Mouse (Mus musculus): ENCODE measurements around the gene Parvb.
A peak's percentile ranks its signal among the peaks of the same experiment; 100 is the strongest.

Gene Parvb

GRCm38 (mm10) chr15:84294391-84294790, 62.5 kb downstream of the Parvb start:
- no peak for DNase-seq (ENCODE audit: low read depth)

DNA sequence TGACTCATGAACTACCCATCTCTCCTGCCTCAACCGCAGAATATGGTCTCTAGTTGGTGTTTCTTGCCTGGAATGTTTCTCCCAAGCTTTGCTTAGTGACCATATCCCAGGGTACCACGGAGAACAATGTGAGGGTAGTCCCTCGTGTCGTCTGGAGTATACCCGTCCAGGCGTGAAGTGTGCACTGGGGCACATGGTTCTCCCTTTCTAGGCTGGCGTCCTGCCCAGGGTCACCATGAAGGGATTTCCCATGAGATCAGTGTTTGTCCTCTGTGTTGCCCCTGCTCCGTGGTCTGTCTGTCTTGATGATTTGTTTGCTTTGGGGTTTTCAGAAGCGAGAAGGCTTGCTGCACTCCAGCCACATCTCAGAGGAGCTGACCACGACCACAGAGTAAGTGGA, 63.4 kb downstream of the Parvb start:
- no peak for DNase-seq (ENCODE audit: low read depth)

- no peak for DNase-seq (ENCODE audit: low read depth)
These were observed 65.6 kb downstream of the Parvb start for GRCm38 (mm10) chr15:84297454-84297853.

DNA sequence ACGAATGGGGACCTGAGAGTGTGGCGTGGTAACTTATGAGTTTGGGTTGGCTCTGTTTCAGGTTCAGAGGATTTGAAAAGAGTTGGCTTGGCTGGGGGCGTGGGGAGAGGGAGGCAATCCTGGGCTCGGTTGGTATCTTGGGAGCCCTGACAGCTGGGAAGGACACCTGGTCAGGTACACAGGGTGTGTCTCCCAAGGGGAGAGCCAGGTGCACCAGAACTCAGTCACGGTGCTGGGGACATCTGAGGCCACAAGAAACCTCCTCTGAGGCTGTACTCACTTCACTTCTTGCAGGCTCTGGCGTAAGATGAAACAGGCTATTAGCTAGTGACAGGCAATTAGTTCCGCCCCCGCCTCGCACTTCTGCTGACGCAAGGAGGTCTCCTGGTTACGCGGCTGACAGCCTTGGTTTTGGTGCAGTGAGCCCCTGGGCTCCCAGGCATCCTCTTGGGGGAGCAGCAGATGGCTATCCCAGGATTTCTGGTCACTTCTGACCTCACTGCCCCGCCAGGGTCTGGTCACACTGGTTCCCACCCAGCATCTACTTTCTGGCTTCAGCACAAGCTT, 67.0 kb downstream of the Parvb start:
- no peak for DNase-seq (ENCODE audit: low read depth)

DNA sequence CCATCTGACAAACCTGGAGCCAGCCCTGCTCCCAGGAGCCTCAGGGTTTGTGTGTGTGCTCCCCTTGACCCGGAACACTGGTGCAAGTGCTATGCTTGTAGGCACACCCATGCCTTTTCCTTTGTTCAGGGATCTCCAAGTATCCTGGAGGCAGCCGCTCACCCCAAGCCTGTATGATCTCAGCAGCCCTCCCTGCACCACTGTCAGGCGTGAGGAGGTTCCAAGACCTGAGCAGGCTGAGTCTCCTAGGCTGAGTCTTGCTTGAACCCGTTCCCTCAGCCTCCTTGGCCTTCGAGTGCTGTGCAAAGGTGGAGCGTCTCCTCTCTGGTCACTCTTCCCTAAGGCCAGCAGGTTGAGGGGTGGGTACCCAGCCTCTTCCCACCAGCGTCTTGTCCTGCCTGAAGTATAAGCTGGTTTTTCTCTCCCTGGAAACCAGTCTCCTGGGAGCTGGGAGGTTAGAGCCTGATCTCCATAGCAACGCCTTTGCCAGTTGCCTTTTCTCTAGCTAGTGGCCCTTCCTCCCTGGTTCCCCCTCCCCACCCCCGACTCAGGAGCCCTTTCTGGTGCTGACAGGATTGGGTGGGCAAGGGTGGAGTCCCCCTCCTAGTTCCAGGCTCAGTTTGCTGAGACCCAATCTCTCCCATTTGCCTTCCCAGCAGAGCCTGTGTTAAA, 68.0 kb downstream of the Parvb start:
- no peak for DNase-seq (ENCODE audit: low read depth)

- DNase-seq (ENCODE audit: low read depth) = no peak
These were observed 68.7 kb downstream of the Parvb start for GRCm38 (mm10) chr15:84300591-84300990.

GRCm38 (mm10) chr15:84301026-84301425, 69.2 kb downstream of the Parvb start:
- DNase-seq (ENCODE audit: low read depth) = no peak

DNA sequence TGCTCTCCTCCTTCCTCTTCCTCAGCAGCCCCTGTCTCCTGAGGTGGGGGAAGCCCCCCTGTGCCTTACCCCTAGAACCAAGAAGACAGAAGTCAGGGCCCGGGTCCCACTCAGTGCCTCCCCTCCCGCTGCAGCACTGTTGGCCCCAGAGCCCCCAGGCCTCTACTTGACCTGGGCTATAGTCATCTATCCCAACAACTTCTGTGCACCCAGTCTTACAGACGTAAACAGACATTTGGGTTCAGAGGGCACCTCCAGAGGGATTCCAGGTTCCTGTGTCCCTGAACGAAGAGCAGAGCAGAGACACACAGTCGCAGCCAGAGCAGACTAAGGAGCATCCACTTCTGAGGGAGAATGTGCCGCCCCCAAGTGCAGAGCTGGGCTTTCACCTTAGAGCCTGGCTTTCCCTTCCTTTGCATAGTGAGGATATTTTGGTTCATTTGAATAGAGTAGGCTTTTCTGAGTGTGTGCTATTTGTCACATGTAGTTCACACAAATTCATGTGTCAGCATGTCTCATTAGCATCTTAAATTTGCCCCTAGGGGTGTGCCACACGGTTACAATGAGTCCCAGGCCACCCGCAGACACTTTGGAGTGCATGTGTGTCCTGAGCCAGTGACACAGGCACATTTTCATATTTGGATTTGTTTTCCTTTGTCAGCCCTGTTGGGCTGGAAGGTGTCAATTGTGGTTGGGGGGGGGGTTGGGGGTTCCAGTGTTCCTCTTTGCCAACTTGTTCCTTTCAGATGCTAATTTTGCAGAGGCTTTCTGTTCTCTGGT, 70.0 kb downstream of the Parvb start:
- no peak for DNase-seq (ENCODE audit: low read depth)

DNA sequence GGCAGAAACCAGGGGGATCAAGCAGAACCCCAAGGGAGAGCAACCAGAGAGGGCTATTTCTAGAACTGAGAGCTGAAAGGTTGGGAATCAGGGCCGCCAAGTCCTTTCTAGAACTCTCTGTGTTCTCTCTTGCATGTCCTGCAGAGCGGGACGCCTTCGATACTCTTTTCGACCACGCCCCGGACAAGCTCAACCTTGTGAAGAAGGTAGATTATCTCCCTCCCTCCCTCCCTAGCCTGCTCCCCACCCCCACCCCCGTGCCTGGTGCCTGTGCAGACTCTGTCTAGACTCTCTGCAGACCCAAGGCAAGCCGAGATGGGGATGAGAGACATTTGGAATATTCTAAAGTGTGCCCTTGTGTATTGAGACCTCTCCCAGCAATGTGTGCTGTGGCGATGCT, 71.4 kb downstream of the Parvb start:
- DNase-seq (ENCODE audit: low read depth) = no peak

- no peak for DNase-seq (ENCODE audit: low read depth)
These were observed 73.5 kb downstream of the Parvb start for GRCm38 (mm10) chr15:84305333-84305732.

GRCm38 (mm10) chr15:84310271-84310670, 78.4 kb downstream of the Parvb start:
- no peak for DNase-seq (ENCODE audit: low read depth)

- peak; percentile 54 for DNase-seq (ENCODE audit: low read depth)
These were observed 79.6 kb downstream of the Parvb start for GRCm38 (mm10) chr15:84311295-84312085.

GRCm38 (mm10) chr15:84312878-84313565, 81.2 kb downstream of the Parvb start:
- no peak for DNase-seq (ENCODE audit: low read depth)

- DNase-seq (ENCODE audit: low read depth) = no peak
These were observed 81.7 kb downstream of the Parvb start for GRCm38 (mm10) chr15:84313566-84313878.

DNA sequence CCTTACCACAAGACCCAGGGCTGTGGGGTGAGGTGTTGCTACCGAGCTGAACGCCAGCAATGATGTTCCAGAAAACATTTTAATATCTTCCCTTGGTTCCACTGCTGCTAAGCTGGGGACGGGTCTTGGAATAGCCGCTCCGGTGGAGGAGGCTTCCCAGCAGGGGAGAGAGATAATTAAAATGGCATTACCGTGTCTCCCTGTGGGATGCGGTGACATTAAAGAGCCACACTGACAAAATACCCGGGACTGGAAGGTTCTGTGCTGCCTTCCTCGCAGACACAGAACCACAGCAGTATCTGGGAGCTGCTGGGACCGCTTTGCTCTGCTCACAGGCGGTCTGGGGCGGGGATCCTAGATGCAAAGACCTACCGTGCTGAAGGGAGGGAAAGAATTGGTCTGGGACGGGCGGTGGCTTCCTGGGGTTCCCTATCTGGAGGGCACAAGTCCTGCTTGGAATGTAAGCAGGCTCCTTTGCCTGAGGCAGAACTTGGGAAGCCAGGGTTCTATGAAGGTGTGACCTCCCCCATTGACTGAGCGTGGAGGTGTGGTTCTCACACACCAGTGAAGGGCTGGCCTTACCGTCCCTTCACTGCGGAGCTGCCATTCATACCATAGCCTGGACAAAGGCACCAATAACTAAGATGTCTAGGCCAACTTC, 82.7 kb downstream of the Parvb start:
- DNase-seq (ENCODE audit: low read depth) = no peak

DNA sequence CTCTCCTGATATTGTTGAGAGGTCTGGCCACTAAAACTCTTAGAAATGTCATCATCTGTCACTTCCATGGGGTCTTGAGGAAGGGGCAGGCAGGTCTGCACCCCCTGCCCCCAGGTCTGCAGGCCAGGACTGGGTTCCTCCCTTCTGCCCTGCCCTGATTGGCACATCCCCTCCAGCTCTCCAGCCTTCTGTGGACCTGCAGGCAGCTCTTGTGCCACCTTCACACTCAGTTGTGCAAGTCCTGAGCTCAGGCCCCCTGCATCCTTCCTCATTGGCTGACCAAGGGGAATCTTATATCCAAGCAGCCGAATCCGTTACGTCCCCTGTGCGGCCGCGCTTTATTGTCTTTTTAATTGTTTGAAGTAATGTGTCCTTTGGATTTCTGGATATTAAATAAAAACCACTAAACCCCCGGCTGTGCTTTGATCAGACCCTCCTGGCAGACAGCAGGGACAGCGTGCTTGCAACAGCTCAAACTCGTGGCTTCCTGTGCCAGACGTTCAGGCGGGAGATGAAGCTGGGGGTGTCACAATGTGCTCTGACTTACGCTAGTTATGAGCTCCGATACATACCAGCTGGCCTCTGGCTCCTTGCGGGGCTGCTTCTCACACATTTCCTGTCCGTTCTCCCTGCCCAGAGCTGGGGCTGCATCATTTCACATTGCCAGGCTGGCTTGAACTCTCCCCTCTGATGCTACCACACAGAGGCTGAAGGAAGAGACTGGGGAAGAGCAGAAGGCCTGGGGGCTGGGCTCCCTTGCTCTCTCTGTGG, 83.6 kb downstream of the Parvb start:
- DNase-seq (ENCODE audit: low read depth) = no peak

- no peak for DNase-seq (ENCODE audit: low read depth)
These were observed 87.5 kb downstream of the Parvb start for GRCm38 (mm10) chr15:84319393-84319792.

DNA sequence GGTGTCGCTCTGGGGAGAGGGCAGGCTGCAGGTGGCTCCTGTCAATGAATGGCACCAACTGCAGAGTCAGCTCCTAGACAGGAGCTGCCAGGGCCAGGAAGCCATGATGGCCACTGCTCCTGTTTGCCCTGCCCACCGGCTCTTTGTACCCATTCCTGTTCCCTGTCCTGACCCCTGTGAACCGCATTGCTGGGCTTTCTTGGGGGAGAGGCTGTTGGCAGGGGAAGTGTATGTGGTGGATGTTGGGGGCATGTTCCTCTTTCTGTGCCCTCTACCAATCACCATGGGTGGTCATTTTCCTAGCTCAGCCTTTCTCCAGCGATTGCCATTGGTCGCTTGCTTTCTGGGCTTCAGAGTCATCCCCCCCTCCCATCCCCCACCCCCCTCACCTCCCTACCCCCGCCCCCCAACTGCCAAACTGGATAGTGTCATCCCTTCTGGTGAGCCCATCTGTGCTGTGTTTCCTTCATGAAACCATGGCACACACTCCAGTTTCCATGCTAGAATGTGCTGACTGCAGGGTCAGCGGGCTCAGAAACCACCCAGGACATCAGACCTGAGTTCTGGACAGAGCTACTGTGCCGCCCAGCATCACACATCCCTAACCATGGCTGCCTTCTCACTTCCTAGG, 89.8 kb downstream of the Parvb start:
- no peak for DNase-seq (ENCODE audit: low read depth)

DNA sequence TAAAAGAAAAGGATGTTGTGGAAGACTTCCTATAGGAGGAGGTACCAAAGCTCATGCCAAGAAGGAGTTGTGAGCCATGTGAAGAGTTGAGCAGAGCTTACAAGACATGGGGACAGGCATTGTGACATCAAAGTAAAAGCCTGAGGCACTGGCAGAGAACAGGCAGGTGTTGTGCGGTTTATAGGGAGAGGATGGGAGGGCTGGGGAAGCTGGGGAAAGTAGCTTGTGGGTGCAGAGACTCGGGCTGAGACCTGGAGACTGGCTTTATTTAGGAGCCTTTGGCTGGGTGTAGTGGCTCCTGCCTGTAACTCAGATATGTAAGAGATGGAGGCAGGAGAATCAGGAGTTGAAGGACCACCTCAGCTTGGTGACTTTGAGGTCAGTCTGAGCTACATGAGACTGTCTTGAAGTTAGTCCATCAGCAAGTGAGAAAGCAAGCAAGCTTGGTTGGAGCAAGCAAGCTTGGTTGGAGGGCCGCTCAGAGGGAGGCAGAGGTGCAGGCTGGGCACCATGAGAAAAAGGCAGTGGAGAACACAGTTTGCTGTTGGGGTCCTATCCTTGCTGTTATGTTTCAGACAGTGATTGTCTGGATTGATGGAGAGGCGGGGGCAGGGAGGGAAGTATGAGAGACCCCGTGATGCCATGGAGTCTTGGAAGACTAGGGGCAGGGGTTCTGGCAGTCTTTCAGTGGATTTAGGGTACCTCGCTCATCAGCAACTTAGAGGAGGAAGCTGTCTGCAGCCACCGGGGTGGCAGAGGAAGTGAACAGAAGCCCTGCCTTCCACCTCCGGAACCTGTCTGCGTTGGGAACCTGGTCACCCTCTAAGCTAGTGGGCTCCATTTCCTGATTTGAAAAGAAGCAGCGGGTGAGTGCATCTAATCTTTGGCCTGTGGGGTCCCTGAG, 92.4 kb downstream of the Parvb start, which contains the start of gene Parvg:
Gene Parvg, plus strand, starts transcription at position 61 of the 904 bp plus-strand sequence.
- no peak for DNase-seq (ENCODE audit: low read depth)

Data from c-Kit-positive CD71-positive TER-119-negative erythroid progenitor cells, embryonic 14.5 days (primary cell).